Mouse (Mus musculus) thymus, adult 2 months (tissue): ENCODE measurements around the gene Lrig3.

Source experiments
- CTCF ChIP-seq: fragments of 200-500 bp; IDR thresholded peaks from 2 replicates; pipeline ENCODE4 v1.5.1; 2012; ENCODE audit warnings: mild to moderate bottlenecking, control low read depth, low read length, moderate library complexity, borderline replicate concordance; ENCODE audit not compliant: control insufficient read depth, poor library complexity, insufficient read depth; ENCODE audit errors: extremely low read depth
- POLR2A ChIP-seq: fragments of 200-500 bp; IDR thresholded peaks from 2 replicates; pipeline ENCODE4 v1.6.1; 2012; ENCODE audit warnings: mild to moderate bottlenecking, low read length, control low read depth, moderate library complexity; ENCODE audit not compliant: control insufficient read depth, poor library complexity, insufficient read depth; ENCODE audit errors: extremely low read depth

GRCm38 (mm10) chr10:125994855-125995254 lies 28.9 kb downstream of the Lrig3 start:
- TF ChIP-seq CTCF (no peak), POLR2A (no peak)
